Mouse (Mus musculus) stomach, embryonic 16.5 days (tissue): ENCODE results near the gene Srr. TPM values are rescaled to one million over a fixed set of nuclear protein-coding genes. Genes with fewer than 3 reads are reported as not detected.

Experiments
- ATAC-seq: fragments of 200-750 bp; cut with Nextera tagmentation; 2 replicates; pipeline ENCODE4 v1.8.0; 2017; ENCODE audit warnings: moderate number of reproducible peaks, moderate TSS enrichment; ENCODE audit not compliant: insufficient read depth, low FRiP score
- H3K27ac ChIP-seq: fragments of 300-500 bp; sonication (generic); 2 replicates; pipeline ENCODE4 v1.5.1; 2014; ENCODE audit warnings: low read length
- H3K27me3 ChIP-seq: fragments of 300-500 bp; sonication (generic); 2 replicates; pipeline ENCODE4 v1.6.1; 2014; ENCODE audit warnings: low read length, control low read depth, mixed read lengths; ENCODE audit not compliant: control insufficient read depth, insufficient read depth
- H3K36me3 ChIP-seq: fragments of 300-500 bp; sonication (generic); 2 replicates; pipeline ENCODE4 v1.6.1; 2014; ENCODE audit warnings: low read length; ENCODE audit not compliant: control insufficient read depth, insufficient read depth
- H3K4me1 ChIP-seq: fragments of 300-500 bp; sonication (generic); 2 replicates; pipeline ENCODE4 v1.6.1; 2014; ENCODE audit warnings: low read length, control low read depth, mixed read lengths; ENCODE audit not compliant: control insufficient read depth, insufficient read depth
- H3K4me2 ChIP-seq: fragments of 300-500 bp; sonication (generic); 2 replicates; pipeline ENCODE4 v1.6.1; 2014; ENCODE audit warnings: low read depth, low read length, mixed read lengths
- H3K4me3 ChIP-seq: fragments of 300-500 bp; sonication (generic); replicated peaks from 2 replicates; pipeline ENCODE4 v1.5.1; 2014; ENCODE audit warnings: mild to moderate bottlenecking, low read length
- H3K9ac ChIP-seq: fragments of 300-500 bp; sonication (generic); 2 replicates; pipeline ENCODE4 v1.6.1; 2014; ENCODE audit warnings: low read length
- H3K9me3 ChIP-seq: fragments of 300-500 bp; sonication (generic); replicated peaks from 2 replicates; pipeline ENCODE4 v1.6.1; 2016; ENCODE audit warnings: low read length, control low read depth; ENCODE audit not compliant: control insufficient read depth
- WGBS: fragments of 180-500 bp; shearing (Covaris S2); extraction: QIAGEN DNeasy Blood & Tissue Kit; methylation state at CpG from one replicate; pipeline ENCODE4 v1.1.7; 2014; 5-methylcytosine and 5-hydroxymethylcytosine counted together
- polyA plus RNA-seq: library from polyadenylated mRNA; unstranded; fragments of >200 nt; fragmentation: Nextera tagmentation; extraction: Ambion mirVana; gene quantifications from 2 replicates; pipeline ENCODE4 v1.2.1, GENCODE M21; 2015

The Srr gene
- polyA plus RNA-seq, 1 experiment from 2014 or later, result 19.1 TPM

GRCm38 (mm10) chr11:74919249-74919648, 6.5 kb downstream of the Srr start:
- Histone ChIP-seq H3K9me3 (no peaks in the 10 kb centered on the region), H3K4me1 (no peaks in the 10 kb centered on the region), H3K4me2 (no peak overlapping the region), H3K27me3 (no peaks in the 10 kb centered on the region), H3K4me3 (no peak overlapping the region), H3K9ac (no peak overlapping the region), H3K27ac (no peak overlapping the region), H3K36me3 (0 out of 2 replicates have a peak, but pooled peaks cover 5% of the 10 kb centered on the region)
- 67% methylated on average over 6 of the region's 6 CpGs for whole genome bisulfite sequencing
- no peak for ATAC-seq

- Histone ChIP-seq H3K27me3 (no peaks in the 10 kb centered on the region), H3K36me3 (peaks cover 22% of the 10 kb centered on the region), H3K4me3 (no peak overlapping the region), H3K4me1 (no peaks in the 10 kb centered on the region), H3K27ac (no peak overlapping the region), H3K9ac (no peak overlapping the region), H3K9me3 (no peaks in the 10 kb centered on the region), H3K4me2 (no peak overlapping the region)
- ATAC-seq, result no peak
- WGBS, result 63% methylated on average over 3 of the region's 3 CpGs
Observed at GRCm38 (mm10) chr11:74912492-74912891, 13.3 kb downstream of the Srr start.

- no peaks in the 10 kb centered on the region for H3K9me3 ChIP-seq
- no peaks in the 10 kb centered on the region for H3K4me1 ChIP-seq
- no peak overlapping the region for H3K27ac ChIP-seq
- no peak for ATAC-seq
- 87% methylated on average over 4 of the region's 4 CpGs for WGBS
- H3K4me3 ChIP-seq, result no peak overlapping the region
- no peak overlapping the region for H3K4me2 ChIP-seq
- peaks cover 45% of the 10 kb centered on the region for H3K36me3 ChIP-seq
- no peaks in the 10 kb centered on the region for H3K27me3 ChIP-seq
- no peak overlapping the region for H3K9ac ChIP-seq
Observed at GRCm38 (mm10) chr11:74909978-74910377, 15.8 kb downstream of the Srr start.

DNA sequence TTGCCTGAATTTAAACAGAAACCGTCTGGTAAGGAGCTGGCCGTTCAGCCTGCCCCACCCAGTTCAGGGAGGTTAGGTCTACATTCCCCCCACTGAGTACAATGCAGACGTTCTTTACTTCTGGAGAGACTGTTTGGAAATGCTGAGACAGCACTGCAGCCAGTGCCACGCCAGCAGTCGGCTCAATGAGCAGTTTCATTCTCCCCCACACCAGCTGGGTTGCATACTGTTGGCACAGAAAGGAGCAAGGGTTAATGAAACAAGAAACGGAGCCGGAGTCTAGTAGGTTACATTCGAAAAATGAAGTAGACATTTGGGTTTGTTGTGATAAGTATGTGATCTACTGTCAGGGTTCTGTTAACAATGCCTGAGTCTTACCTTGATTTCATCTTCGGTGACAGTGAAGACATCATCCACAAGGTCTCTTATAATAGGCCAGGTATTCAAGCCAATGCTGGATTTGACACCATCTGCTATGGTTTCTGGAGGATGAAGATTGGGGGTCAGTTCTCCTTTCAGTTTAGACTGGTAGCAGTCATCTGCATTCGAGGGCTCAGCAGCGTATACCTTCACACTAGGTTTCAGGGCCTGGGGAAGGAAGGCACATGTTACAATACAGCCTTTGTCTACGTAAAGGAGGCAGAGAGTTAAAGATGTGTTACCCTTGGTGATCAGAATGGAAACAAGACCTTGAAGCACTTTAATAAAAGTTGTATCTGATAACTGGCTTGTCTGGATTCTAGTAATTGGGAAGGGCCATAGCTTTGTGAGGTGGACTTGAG, 16.9 kb downstream of the Srr start:
- no peak; the same call in 1 of the 2 replicates for ATAC-seq
- no peak overlapping the region for H3K9ac ChIP-seq
- H3K4me2 ChIP-seq, result no peak overlapping the region
- no peak overlapping the region for H3K4me3 ChIP-seq
- no peaks in the 10 kb centered on the region for H3K4me1 ChIP-seq
- H3K27me3 ChIP-seq, result no peaks in the 10 kb centered on the region
- peaks cover 47% of the 10 kb centered on the region for H3K36me3 ChIP-seq
- WGBS, result 70% methylated on average over 12 of the region's 12 CpGs
- H3K27ac ChIP-seq, result no peak overlapping the region
- no peaks in the 10 kb centered on the region for H3K9me3 ChIP-seq

DNA sequence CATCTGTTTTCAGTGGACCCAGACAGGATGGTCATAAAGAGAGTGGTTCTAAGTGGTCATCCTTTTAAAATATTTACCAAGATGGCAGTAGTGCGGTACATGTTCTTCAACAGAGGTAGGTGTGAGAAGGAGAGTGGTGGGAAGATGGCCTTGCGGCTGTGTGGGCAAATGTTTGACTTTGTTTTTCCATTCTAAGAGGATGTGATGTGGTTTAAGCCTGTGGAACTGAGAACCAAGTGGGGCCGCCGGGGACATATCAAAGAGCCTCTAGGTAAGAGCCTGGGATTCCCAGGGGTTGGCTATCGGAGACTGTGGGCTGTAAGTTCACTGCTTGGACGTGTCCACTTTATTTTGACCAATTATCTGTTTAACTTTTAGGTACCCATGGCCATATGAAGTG, 17.9 kb downstream of the Srr start:
- no peaks in the 10 kb centered on the region for H3K27me3 ChIP-seq
- peaks cover 47% of the 10 kb centered on the region for H3K36me3 ChIP-seq
- no peak overlapping the region for H3K4me3 ChIP-seq
- WGBS, result 93% methylated on average over 6 of the region's 6 CpGs
- no peak overlapping the region for H3K27ac ChIP-seq
- no peak for ATAC-seq
- no peaks in the 10 kb centered on the region for H3K4me1 ChIP-seq
- no peak overlapping the region for H3K4me2 ChIP-seq
- no peaks in the 10 kb centered on the region for H3K9me3 ChIP-seq
- no peak overlapping the region for H3K9ac ChIP-seq

GRCm38 (mm10) chr11:74902416-74902815, 23.3 kb downstream of the Srr start:
- no peak for ATAC-seq
- H3K4me2 ChIP-seq, result no peak overlapping the region
- no peak overlapping the region for H3K9ac ChIP-seq
- WGBS, result 72% methylated on average over 5 of the region's 5 CpGs
- peaks cover 14% of the 10 kb centered on the region for H3K4me1 ChIP-seq
- H3K4me3 ChIP-seq, result no peak overlapping the region
- no peak overlapping the region for H3K27ac ChIP-seq
- no peaks in the 10 kb centered on the region for H3K9me3 ChIP-seq
- H3K36me3 ChIP-seq, result peaks cover 46% of the 10 kb centered on the region
- no peaks in the 10 kb centered on the region for H3K27me3 ChIP-seq

GRCm38 (mm10) chr11:74901555-74901954, 24.2 kb downstream of the Srr start:
- Histone ChIP-seq H3K4me3 (no peak overlapping the region), H3K9me3 (no peaks in the 10 kb centered on the region), H3K9ac (0 out of 2 replicates have a peak overlapping the region, but pooled peaks have one; percentile 2), H3K27me3 (no peaks in the 10 kb centered on the region), H3K4me1 (peaks cover 14% of the 10 kb centered on the region), H3K4me2 (no peak overlapping the region), H3K27ac (peak overlapping the region; percentile 29), H3K36me3 (peaks cover 37% of the 10 kb centered on the region)
- 0 out of 2 replicates have a peak, but pooled peaks have one; percentile 18 for ATAC-seq
- 57% methylated on average over 6 of the region's 6 CpGs for whole genome bisulfite sequencing

DNA sequence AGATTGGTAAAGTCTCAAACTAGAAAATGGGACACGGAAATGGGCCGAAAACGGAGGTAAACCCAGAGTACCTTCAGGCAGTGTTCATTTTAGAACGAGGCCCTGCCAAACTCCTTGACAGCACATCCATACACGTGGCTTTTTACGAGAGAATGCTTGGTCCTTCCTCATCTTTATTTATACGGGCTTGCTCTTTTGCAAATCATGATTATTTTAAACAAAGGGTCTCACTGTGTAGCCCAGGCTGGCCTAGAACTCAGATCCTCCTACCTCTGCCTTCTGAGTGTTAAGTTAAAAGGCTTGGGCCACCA, 27.3 kb downstream of the Srr start:
- WGBS, result 1% methylated on average over 7 of the region's 7 CpGs
- H3K4me3 ChIP-seq, result peak overlapping the region; percentile 98
- peaks cover 22% of the 10 kb centered on the region for H3K36me3 ChIP-seq
- H3K4me1 ChIP-seq, result peaks cover 17% of the 10 kb centered on the region
- no peak for ATAC-seq
- H3K9ac ChIP-seq, result peak overlapping the region; percentile 88
- H3K27me3 ChIP-seq, result no peaks in the 10 kb centered on the region
- H3K27ac ChIP-seq, result peak overlapping the region; percentile 93; the same call in 1 of the 2 replicates
- H3K4me2 ChIP-seq, result peak overlapping the region; percentile 95
- H3K9me3 ChIP-seq, result no peaks in the 10 kb centered on the region

- peak within 1 kb of the TSS; percentile 88 for H3K9ac ChIP-seq
- peaks cover 17% of the 10 kb centered on the region for H3K4me1 ChIP-seq
- H3K27me3 ChIP-seq, result no peaks in the 10 kb centered on the region
- ATAC-seq, result peak; percentile 85
- peaks cover 22% of the 10 kb centered on the region for H3K36me3 ChIP-seq
- H3K4me3 ChIP-seq, result peak within 1 kb of the TSS; percentile 98
- H3K9me3 ChIP-seq, result no peaks in the 10 kb centered on the region
- under 1% methylated on average over 54 of the region's 54 CpGs for WGBS
- peak within 1 kb of the TSS; percentile 95 for H3K4me2 ChIP-seq
- peak within 1 kb of the TSS; percentile 93 for H3K27ac ChIP-seq
Observed at GRCm38 (mm10) chr11:74897678-74898516, 27.9 kb downstream of the Srr start, which contains the start of gene Tsr1. TSS of gene Tsr1 (plus strand) at chr11:74898071.
